Mouse (Mus musculus) lung, adult 2 months (tissue): ENCODE results near the gene Mmp13. TPM values are rescaled to one million over a fixed set of nuclear protein-coding genes. Genes with fewer than 3 reads are reported as not detected.
"Not testable (repeated sequence)": the region's sequence is repeated elsewhere in the genome, so short reads cannot be mapped to it uniquely, and the experiment has no call there.

ENCODE experiments used
- DNase-seq: peaks from one replicate; pipeline ENCODE4 v3.0.0; 2022
- H3K4me1 ChIP-seq: fragments of 200-500 bp; 2 replicates; pipeline ENCODE4 v1.6.1; 2011; ENCODE audit warnings: low read length; ENCODE audit not compliant: control insufficient read depth, insufficient read depth
- H3K4me3 ChIP-seq: fragments of 200-500 bp; replicated peaks from 2 replicates; pipeline ENCODE3; 2011; ENCODE audit warnings: low read depth, mild to moderate bottlenecking, control low read depth, low read length; ENCODE audit errors: extremely low read depth
- CTCF ChIP-seq: fragments of 200-500 bp; IDR thresholded peaks from 2 replicates; pipeline ENCODE4 v1.5.1; 2011; ENCODE audit warnings: mild to moderate bottlenecking, low read length, control low read depth; ENCODE audit not compliant: insufficient read depth
- POLR2A ChIP-seq: fragments of 200-500 bp; IDR thresholded peaks from 2 replicates; pipeline ENCODE4 v1.6.1; 2011; ENCODE audit warnings: low read depth, mild to moderate bottlenecking, control low read depth, low read length, borderline replicate concordance; ENCODE audit errors: extremely low read depth
- WGBS: fragments of 180-500 bp; shearing (Covaris S2); methylation state at CpG from one replicate; pipeline ENCODE4 v1.1.7; 2018; 5-methylcytosine and 5-hydroxymethylcytosine counted together
- polyA plus RNA-seq: library from polyadenylated mRNA; depleted of rRNA; stranded (reverse); fragments of >200 nt; gene quantifications from 2 replicates; pipeline ENCODE4 v1.2.3, GENCODE M21; 2012; rRNA removed

Gene Mmp13
- polyA plus RNA-seq = 0.09 and 0.31 TPM in 2 replicates

DNA sequence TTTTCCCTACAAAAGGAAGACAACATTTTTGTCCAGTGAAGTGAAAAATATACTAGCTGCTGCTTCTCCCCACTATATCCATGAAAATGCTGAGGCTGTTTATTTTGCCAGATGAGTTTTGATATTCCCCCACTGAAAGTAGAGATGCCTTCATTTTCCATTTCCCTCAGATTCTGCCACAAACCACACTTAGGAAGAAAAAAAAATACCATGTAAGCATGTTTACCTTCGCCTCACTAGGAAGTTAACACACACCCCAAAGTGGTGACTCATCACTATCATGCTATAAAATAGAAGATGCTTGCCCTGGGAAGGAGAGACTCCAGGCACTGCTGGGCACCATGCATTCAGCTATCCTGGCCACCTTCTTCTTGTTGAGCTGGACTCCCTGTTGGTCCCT is at the start of gene Mmp13:
Gene Mmp13, plus strand, starts transcription at position 301 of the 400 bp plus-strand sequence.
- H3K4me1 ChIP-seq = no peaks in the 10 kb centered on the region
- 45% methylated on average over 1 of the region's 1 CpGs for WGBS
- TF ChIP-seq POLR2A = no peak
- no peak for TF ChIP-seq CTCF
- DNase-seq = no peak
- H3K4me3 ChIP-seq = no peak within 1 kb of the TSS

DNA sequence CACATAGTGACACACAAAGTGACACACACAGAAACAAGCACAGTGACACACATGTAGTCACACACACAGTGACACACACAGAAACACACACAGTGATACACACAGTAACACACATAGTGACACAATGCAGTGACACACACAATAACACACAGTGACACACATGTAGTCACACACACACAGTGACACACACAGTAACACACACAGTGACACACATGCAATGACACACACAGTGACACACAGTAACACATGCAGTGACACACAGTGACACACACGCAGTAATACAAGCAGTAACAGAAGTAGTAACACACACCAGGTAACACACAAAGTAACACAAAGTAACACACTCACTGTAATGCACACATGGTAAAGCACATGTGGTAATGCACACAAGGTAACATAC is 33.7 kb upstream of the Mmp13 start:
- WGBS = 100% methylated on average over 1 of the region's 1 CpGs
- H3K4me3 ChIP-seq = no peak overlapping the region
- no peaks in the 10 kb centered on the region for H3K4me1 ChIP-seq
- TF ChIP-seq CTCF (no peak), POLR2A (no peak)
- DNase-seq = no peak

DNA sequence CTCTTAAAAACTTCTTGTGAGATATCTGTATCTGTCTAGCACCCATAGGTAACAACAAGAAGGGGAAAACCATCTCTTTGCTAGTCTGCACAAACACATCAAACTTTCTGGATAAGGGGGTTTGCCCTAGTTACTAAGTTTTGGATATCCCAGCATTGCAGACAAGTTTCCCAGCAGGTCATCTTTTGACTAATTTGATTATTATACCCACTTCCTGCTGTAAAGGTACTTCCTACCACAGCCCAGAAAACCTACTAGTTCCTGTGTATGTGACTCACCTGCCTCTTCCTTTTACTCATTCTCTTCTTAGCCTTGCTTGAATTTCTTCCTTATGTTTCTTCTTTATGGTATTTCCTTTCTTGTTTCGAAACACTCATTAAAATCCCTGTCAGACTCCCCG is 32.3 kb upstream of the Mmp13 start:
- no peaks in the 10 kb centered on the region for H3K4me1 ChIP-seq
- TF ChIP-seq POLR2A (no peak), CTCF (no peak)
- no peak overlapping the region for H3K4me3 ChIP-seq
- DNase-seq = no peak
- 81% methylated on average over 2 of the region's 2 CpGs for WGBS

DNA sequence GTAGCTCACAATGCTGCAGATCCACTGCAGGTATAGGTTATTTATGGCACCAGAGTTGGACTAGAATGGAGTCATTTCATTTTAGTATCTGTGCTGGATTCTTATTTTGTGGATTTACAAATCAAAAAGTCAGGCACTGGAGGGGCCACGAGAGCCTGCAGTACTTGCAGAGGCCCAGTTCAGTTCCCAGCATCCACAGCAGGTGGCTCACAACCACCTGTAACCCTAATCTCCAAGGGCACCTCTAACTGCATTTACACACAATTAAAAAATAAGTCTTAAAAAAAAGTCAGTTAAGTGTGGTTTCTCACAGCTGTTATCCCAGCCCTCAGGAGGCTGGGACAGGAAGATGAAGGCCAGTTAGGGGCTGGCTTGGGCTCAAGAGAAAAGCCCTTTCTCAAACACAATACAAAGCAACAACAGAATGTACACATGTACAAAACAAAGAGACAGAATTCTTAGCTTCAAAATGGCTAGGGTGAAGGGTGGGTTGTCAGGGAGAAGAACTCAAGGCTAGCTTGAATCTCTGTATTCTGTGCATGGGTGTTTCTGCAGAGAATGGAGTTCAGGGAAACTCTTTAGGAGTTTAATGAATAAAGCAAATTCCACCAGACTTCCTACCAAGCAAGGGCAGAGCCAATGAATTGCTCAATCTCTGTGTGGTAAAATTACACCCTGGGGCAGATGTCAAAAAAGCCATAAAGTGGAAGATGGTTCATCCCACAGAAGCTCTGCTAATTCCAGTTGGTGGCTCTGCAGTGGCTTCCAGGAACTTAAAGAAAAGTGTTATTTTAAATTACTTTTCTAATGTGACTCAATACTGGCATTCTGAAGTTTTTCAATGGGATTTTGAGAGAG is 19.3 kb upstream of the Mmp13 start:
- no peak for DNase-seq
- TF ChIP-seq POLR2A = no peak
- TF ChIP-seq CTCF = no peak
- H3K4me1 ChIP-seq = no peaks in the 10 kb centered on the region
- no peak overlapping the region for H3K4me3 ChIP-seq
- WGBS = 75% methylated on average over 1 of the region's 1 CpGs

DNA sequence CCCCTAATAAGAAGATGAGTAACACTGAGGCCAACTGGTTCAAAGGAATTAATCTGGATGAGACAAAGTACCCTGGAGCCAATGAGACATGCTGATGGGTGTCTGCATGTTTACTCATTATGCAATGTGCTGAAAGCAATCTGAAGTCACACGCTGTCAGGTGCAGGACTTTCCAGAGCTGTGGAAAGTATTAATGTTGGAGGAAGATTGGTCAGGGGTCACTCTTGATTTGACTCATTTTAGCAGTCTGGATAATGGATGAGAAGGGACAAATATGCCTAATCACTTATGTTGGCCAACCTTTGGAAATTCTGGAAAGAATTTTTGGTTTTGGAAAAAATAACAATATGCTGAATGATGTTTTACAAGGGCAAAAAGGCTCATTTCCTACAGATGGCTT is 10.6 kb upstream of the Mmp13 start:
- no peak overlapping the region for H3K4me3 ChIP-seq
- WGBS = 80% methylated on average over 1 of the region's 1 CpGs
- no peak for DNase-seq
- no peaks in the 10 kb centered on the region for H3K4me1 ChIP-seq
- TF ChIP-seq POLR2A (no peak), CTCF (no peak)

DNA sequence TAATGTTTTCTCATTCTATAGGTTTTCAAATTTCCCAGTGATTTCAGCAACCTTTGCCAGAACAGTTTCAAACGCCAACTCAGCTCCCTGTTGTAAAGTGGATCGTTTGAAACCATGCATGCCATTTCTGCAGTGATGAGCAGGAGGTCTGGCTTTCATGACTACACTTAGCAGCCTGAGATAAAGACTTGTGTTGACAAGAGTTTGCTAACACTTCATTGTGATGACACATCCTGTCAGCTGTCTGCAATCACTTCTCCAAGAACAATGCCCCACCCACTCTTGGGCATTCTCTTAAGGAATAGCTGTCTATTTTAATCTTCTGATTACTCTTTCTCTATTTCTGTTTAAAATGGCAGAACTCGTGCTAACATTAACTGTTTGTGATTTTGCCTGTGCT is 2.2 kb upstream of the Mmp13 start:
- Histone ChIP-seq H3K4me1 (no peaks in the 10 kb centered on the region), H3K4me3 (no peak overlapping the region)
- TF ChIP-seq CTCF (no peak), POLR2A (no peak)
- no peak for DNase-seq
- 15% methylated on average over 3 of the region's 3 CpGs for WGBS

DNA sequence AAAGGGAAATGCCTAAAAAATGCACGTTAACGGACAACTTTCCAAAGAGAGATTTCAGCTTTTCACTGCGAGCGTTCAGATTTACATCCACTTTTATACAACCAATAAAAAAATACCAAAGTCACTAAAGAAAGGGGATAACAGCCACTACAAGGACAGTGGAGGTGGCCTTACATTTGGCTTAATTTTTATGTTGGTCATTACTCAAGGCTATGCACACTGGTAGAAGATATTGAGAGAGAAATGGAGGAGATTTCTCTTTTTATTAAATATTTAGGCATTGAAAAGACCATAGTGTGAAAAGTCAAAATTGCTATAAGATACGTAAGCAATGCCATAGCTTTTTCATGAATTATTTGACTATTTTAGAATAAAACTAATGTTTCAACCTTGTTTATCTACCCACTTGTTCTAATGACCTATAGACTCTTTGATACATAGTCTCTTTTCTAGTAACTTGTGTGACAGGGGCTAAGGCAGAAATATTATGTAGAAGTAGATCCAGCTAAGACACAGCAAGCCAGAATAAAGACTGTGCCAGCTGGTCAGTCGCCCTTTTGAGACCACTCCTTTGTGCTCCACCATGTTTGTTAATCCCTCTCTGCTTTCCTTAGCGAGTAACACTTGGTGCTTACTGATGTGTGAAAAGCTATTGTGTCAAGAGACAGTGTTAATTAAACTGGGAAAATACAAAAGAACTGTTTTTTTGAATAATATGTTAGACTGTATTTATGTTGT is 10.4 kb downstream of the Mmp13 start:
- TF ChIP-seq CTCF (no peak), POLR2A (no peak)
- 86% methylated on average over 7 of the region's 7 CpGs for WGBS
- Histone ChIP-seq H3K4me3 (no peak overlapping the region), H3K4me1 (no peaks in the 10 kb centered on the region)
- DNase-seq = no peak

DNA sequence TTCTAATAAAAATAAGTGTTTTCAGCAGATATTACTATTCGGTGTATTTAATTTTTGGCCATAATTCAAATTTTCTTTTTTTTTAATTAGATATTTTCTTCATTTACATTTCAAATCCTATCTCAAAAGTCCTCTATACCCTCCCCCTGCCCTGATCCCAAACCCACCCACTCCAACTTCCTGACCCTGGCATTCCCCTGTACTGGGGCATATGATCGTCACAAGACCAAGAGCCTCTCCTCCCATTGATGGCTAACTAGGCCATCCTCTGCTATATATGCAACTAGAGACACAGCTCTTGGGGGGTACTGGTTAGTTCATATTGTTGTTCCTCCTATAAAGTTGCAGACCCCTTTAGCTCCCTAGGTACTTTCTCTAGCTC is 11.0 kb downstream of the Mmp13 start:
- WGBS = 83% methylated on average over 2 of the region's 2 CpGs
- H3K4me3 ChIP-seq, DNase-seq, H3K4me1 ChIP-seq: not testable (repeated sequence)

DNA sequence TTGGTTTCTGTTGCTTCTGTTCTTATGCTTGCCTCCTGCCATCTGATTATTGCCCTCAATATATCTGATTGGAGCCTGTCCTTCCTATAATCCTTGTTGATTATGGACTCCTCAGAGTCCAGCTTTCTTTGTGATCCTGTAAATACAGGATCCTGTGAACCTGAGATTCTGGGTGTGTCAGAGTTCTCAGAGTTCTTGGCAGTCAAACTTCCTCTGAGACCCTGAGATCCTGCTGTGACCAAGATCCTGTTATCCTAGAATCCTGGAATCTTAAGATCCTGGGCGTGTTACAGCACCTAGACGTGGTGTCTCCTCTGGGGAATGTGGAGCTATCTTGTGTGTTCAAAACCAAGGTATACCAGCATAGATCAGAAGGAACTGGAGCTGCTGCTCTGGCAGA is 17.2 kb downstream of the Mmp13 start:
- 48% methylated on average over 2 of the region's 2 CpGs for WGBS
- Histone ChIP-seq H3K4me3 (no peak overlapping the region), H3K4me1 (no peaks in the 10 kb centered on the region)
- no peak for DNase-seq
- TF ChIP-seq POLR2A = no peak
- no peak for TF ChIP-seq CTCF

DNA sequence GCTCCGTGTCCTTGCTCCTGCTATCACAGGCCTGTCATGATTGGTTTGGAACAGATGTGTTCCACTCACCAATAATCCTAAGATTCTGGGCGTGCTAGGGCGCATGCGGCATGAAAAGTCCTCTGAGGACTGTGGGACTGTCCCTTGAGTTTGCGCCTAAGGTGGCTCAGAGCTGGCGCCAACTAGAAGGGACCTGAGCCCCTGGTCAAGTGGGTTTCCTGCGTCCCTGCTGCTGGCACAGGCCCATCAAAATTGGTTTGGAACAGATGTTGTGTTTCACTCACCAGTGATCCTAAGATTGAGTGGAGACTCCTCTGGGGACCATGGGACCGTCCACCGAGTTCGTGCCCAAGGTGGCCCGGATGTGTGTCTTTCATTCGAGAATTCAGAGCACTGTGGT is 17.6 kb downstream of the Mmp13 start:
- WGBS = 83% methylated on average over 12 of the region's 12 CpGs
- TF ChIP-seq POLR2A (no peak), CTCF (no peak)
- Histone ChIP-seq H3K4me3 (no peak overlapping the region), H3K4me1 (no peaks in the 10 kb centered on the region)
- no peak for DNase-seq
